Mouse (Mus musculus) retina, adult 2 months (tissue): ENCODE measurements around the gene U2surp.
"Not testable (repeated sequence)": the region's sequence is repeated elsewhere in the genome, so short reads cannot be mapped to it uniquely, and the experiment has no call there.

ENCODE experiments used
- DNase-seq: peaks from one replicate; pipeline ENCODE4 v3.0.0-alpha.2; 2012; ENCODE audit warnings: low read depth, low spot score

U2surp gene

GRCm38 (mm10) chr9:95539176-95539800 is 27.5 kb upstream of the U2surp start:
- DNase-seq, result no peak

GRCm38 (mm10) chr9:95533817-95534216 is 22.0 kb upstream of the U2surp start:
- DNase-seq, result no peak

GRCm38 (mm10) chr9:95531144-95531543 is 19.3 kb upstream of the U2surp start:
- no peak for DNase-seq

- DNase-seq, result no peak
Observed at GRCm38 (mm10) chr9:95527676-95528075, 15.9 kb upstream of the U2surp start.

GRCm38 (mm10) chr9:95525961-95526360 is 14.2 kb upstream of the U2surp start:
- DNase-seq, result no peak

GRCm38 (mm10) chr9:95525376-95525775 is 13.6 kb upstream of the U2surp start:
- no peak for DNase-seq

GRCm38 (mm10) chr9:95522561-95522960 is 10.8 kb upstream of the U2surp start:
- no peak for DNase-seq

GRCm38 (mm10) chr9:95521566-95521965 is 9.8 kb upstream of the U2surp start:
- no peak for DNase-seq

- DNase-seq, result no peak
Observed at GRCm38 (mm10) chr9:95521031-95521430, 9.2 kb upstream of the U2surp start.

GRCm38 (mm10) chr9:95520563-95520962 is 8.8 kb upstream of the U2surp start:
- DNase-seq, result no peak

GRCm38 (mm10) chr9:95514361-95514760 is 2.6 kb upstream of the U2surp start:
- DNase-seq, result not testable (repeated sequence)

- no peak for DNase-seq
Observed at GRCm38 (mm10) chr9:95513776-95514175, 2.0 kb upstream of the U2surp start.

GRCm38 (mm10) chr9:95512331-95513030 is 685 bp upstream of the U2surp start:
- DNase-seq, result no peak

GRCm38 (mm10) chr9:95510693-95511404 is 947 bp downstream of the U2surp start:
- DNase-seq, result no peak

- no peak for DNase-seq
Observed at GRCm38 (mm10) chr9:95505666-95506065, 6.1 kb downstream of the U2surp start.

- DNase-seq, result no peak
Observed at GRCm38 (mm10) chr9:95499848-95500247, 11.9 kb downstream of the U2surp start.

GRCm38 (mm10) chr9:95495038-95495437 is 16.8 kb downstream of the U2surp start:
- DNase-seq, result no peak

GRCm38 (mm10) chr9:95493393-95493792 is 18.4 kb downstream of the U2surp start:
- no peak for DNase-seq

GRCm38 (mm10) chr9:95490003-95490402 is 21.8 kb downstream of the U2surp start:
- no peak for DNase-seq

GRCm38 (mm10) chr9:95488861-95489260 is 22.9 kb downstream of the U2surp start:
- DNase-seq, result no peak

- no peak for DNase-seq
Observed at GRCm38 (mm10) chr9:95479981-95480380, 31.8 kb downstream of the U2surp start.

- DNase-seq, result no peak
Observed at GRCm38 (mm10) chr9:95478443-95478842, 33.4 kb downstream of the U2surp start.

GRCm38 (mm10) chr9:95472926-95473325 is 38.9 kb downstream of the U2surp start:
- DNase-seq, result no peak
